Mouse (Mus musculus): ENCODE results near the gene Nupr1.

DNA sequence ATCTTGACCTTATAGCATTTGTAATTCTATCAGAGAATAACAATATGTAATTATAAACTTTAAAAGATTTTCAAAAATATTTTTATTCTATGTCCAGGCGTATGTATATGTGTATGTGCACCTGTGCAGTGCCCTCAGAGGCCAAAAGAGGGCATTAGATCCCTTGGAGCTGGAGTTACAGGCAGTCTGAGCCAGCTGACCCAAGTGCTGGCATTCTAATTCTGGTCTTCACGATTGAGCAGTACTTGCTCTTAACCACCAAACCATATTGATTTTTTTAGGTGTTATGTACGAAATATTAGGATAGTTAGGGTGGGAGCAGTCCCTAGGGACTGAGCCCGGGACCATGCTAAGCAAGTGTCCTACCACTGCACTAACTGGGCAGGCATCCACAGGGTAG lies 17.8 kb upstream of the Nupr1 start:
- no peak for TF ChIP-seq POLR2A (IDR thresholded peaks at IDR 0.05; ENCODE audit: control insufficient read depth in 1 of 2, insufficient read depth in 1 of 2, low read depth in 1 of 2, low read length in 2 of 2, poor library complexity in 1 of 2)
- no peak for TF ChIP-seq EP300 (IDR thresholded peaks at IDR 0.05; ENCODE audit: low read depth in 1 of 2, low read length in 2 of 2)
- peak; percentile 33 to 57 (median 45); a peak in 5 of 6 replicates for TF ChIP-seq CTCF (IDR thresholded peaks at IDR 0.05 in 2 of 3, conservative IDR thresholded peaks at IDR 0.05 in 1 of 3; ENCODE audit: control insufficient read depth in 1 of 3, insufficient read depth in 1 of 3, low read depth in 2 of 3, low read length in 3 of 3, poor library complexity in 1 of 3, severe bottlenecking in 1 of 3)
- 0 out of 2 replicates have a peak, but pooled peaks have one; percentile 23 for TF ChIP-seq ZC3H11A (IDR thresholded peaks at IDR 0.05; ENCODE audit: low read depth, low read length)
- TF ChIP-seq USF1 (IDR thresholded peaks at IDR 0.05; ENCODE audit: low read depth, low read length), result no peak
- no peak for TF ChIP-seq POLR2AphosphoS5 (IDR thresholded peaks at IDR 0.05; ENCODE audit: borderline replicate concordance, low read depth, low read length)
- TF ChIP-seq MAZ (IDR thresholded peaks at IDR 0.05; ENCODE audit: low read depth, low read length), result no peak

Measured in MEL (cell line).